Mouse (Mus musculus): ENCODE data around the gene Gstm4. TPM values are rescaled to one million over a fixed set of nuclear protein-coding genes. Genes with fewer than 3 reads are reported as not detected.
A peak's percentile ranks its signal among the peaks of the same experiment; 100 is the strongest.
"Not testable (repeated sequence)": the region's sequence is repeated elsewhere in the genome, so short reads cannot be mapped to it uniquely, and the experiment has no call there.

Gene Gstm4
- total and polyA plus RNA-seq, 2 experiments from 2014 or later, result 6.7 to 23.0 TPM

DNA sequence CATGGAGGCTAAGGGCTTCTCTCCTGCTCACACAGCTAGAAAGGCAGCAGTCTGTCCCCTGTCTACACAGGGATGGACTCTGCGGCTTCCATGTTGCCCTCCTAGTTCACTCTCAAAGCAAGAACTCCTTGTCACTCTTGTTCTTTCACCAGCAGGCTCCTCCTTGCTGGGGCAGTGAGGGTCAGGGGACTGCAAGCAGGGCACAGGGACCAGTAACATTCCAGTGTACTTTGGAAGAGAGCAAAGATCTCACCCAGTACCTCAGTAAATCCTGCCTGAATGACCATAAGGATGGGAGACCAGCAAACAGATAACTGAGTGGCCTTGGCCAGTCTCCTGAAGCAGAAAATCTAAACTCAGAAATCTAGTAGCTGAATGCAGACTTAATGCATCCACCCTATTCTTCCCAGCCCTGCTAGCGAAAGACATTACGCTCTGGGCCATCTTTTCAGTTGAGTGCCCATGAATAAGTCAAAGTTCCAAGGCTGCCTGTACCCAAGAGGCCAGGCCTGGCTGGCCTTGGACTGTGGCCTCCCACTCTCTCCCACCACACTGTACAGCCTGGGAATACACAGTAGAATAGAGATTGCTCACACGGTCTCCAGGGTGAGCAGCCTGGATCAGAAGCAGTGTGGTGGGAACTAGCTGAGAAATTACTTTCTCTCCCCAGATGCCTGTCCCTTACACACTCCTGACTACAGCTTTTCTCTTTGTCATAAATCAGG, 15.9 kb downstream of the Gstm4 start:
- WGBS, result 66% methylated on average over 4 of the region's 4 CpGs
- H3K4me1 ChIP-seq (ENCODE audit: insufficient read depth, low read length), result no peaks in the 10 kb centered on the region
- no peak overlapping the region for H3K4me2 ChIP-seq (ENCODE audit: low read depth, low read length)
- no peak for DNase-seq (ENCODE audit: low spot score)
- TF ChIP-seq CTCF (IDR thresholded peaks at IDR 0.05; ENCODE audit: low read depth), result no peak
- 0 out of 2 replicates have a peak, but pooled peaks have one; percentile 51 for ATAC-seq
- no peaks in the 10 kb centered on the region for H3K27me3 ChIP-seq (ENCODE audit: insufficient read depth, low read length)
- no peaks in the 10 kb centered on the region for H3K36me3 ChIP-seq (ENCODE audit: insufficient read depth, low read length)
- H3K4me3 ChIP-seq (ENCODE audit: low read length), result no peak overlapping the region
- no peaks in the 10 kb centered on the region for H3K9me3 ChIP-seq (ENCODE audit: low read length)
- H3K9ac ChIP-seq (replicated peaks; ENCODE audit: low read length), result no peak overlapping the region
- no peak overlapping the region for H3K27ac ChIP-seq

DNA sequence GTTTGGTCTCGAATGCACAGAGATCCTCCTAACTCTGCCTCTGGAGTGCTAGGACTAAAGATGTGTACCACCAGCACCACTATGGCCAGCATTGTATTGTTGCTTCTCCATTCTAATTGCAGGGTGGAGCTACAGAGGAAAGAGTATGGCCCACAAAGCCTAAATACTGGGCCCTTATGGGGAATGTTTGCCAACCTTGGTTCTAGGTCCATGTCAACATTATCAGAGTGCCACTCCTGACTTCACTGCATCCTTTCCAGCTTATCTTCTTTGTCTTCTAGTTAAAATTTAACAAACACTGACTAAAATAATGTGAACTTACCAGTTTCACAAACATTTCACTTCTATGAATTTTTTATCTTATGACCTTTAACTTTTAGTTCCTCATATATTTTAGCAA, 18.1 kb downstream of the Gstm4 start:
- Histone ChIP-seq H3K27me3 (ENCODE audit: insufficient read depth, low read length) (no peaks in the 10 kb centered on the region), H3K4me2 (ENCODE audit: low read depth, low read length) (no peak overlapping the region), H3K36me3 (ENCODE audit: insufficient read depth, low read length) (no peaks in the 10 kb centered on the region), H3K9ac (replicated peaks; ENCODE audit: low read length) (no peak overlapping the region), H3K4me3 (ENCODE audit: low read length) (no peak overlapping the region), H3K27ac (no peak overlapping the region), H3K4me1 (ENCODE audit: insufficient read depth, low read length) (no peaks in the 10 kb centered on the region), H3K9me3 (ENCODE audit: low read length) (no peaks in the 10 kb centered on the region)
- TF ChIP-seq CTCF (IDR thresholded peaks at IDR 0.05; ENCODE audit: low read depth), result no peak
- 91% methylated on average over 1 of the region's 1 CpGs for WGBS
- DNase-seq (ENCODE audit: low spot score) (no peak), ATAC-seq (no peak)

GRCm38 (mm10) chr3:108026049-108026448, 18.6 kb downstream of the Gstm4 start:
- Histone ChIP-seq H3K36me3 (ENCODE audit: insufficient read depth, low read length) (no peaks in the 10 kb centered on the region), H3K4me2 (ENCODE audit: low read depth, low read length) (no peak overlapping the region), H3K9ac (replicated peaks; ENCODE audit: low read length) (no peak overlapping the region), H3K27me3 (ENCODE audit: insufficient read depth, low read length) (no peaks in the 10 kb centered on the region), H3K4me3 (ENCODE audit: low read length) (no peak overlapping the region), H3K27ac (no peak overlapping the region), H3K9me3 (ENCODE audit: low read length) (no peaks in the 10 kb centered on the region), H3K4me1 (ENCODE audit: insufficient read depth, low read length) (no peaks in the 10 kb centered on the region)
- peak; percentile 48 for DNase-seq (ENCODE audit: low spot score)
- TF ChIP-seq CTCF (IDR thresholded peaks at IDR 0.05; ENCODE audit: low read depth), result no peak
- ATAC-seq, result 0 out of 2 replicates have a peak, but pooled peaks have one; percentile 38
- 84% methylated on average over 5 of the region's 5 CpGs for WGBS

DNA sequence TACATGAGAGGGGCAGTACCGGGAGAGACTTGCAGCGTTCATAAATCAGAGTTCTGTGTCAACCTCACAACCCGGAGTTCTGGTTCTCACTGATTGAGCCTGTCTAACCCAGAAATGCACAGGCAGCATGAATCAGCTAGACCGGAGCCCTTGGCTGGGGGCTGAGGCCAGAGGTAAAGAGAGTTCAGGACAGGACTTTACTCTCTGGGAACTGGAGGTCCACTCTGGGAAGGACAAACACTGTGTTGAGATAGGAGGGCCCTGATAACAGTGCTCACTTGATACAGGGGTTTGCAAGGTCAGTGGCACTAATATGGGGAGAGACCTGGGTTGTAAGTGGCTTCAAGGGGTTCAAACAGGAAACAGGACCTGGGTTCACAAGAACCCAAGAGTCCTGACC, 19.4 kb downstream of the Gstm4 start:
- no peaks in the 10 kb centered on the region for H3K27me3 ChIP-seq (ENCODE audit: insufficient read depth, low read length)
- no peaks in the 10 kb centered on the region for H3K9me3 ChIP-seq (ENCODE audit: low read length)
- no peaks in the 10 kb centered on the region for H3K4me1 ChIP-seq (ENCODE audit: insufficient read depth, low read length)
- no peak overlapping the region for H3K9ac ChIP-seq (replicated peaks; ENCODE audit: low read length)
- no peaks in the 10 kb centered on the region for H3K36me3 ChIP-seq (ENCODE audit: insufficient read depth, low read length)
- TF ChIP-seq CTCF (IDR thresholded peaks at IDR 0.05; ENCODE audit: low read depth), result no peak
- no peak for ATAC-seq
- no peak for DNase-seq (ENCODE audit: low spot score)
- no peak overlapping the region for H3K4me2 ChIP-seq (ENCODE audit: low read depth, low read length)
- H3K27ac ChIP-seq, result no peak overlapping the region
- 72% methylated on average over 4 of the region's 4 CpGs for WGBS
- no peak overlapping the region for H3K4me3 ChIP-seq (ENCODE audit: low read length)

DNA sequence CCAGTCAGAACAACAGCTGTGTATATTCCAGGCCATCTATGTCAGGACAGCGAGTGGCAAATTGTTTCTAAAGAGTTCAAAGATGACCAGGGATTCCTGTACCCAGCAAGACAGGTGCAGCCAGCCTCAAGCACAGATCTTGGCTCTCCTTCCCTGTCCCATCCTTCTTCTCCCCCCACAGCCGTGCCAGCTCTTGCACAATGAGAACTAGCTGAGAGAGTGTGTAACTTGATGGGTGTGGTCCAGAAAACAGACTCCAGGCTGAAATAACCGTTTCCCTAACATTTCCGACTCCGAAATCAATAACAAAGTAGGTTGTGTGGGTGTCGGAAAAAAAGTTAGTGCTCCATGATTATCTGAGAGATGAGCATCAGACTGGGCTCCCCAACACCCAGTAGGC, 22.0 kb downstream of the Gstm4 start:
- DNase-seq (ENCODE audit: low spot score) (no peak), ATAC-seq (no peak)
- Histone ChIP-seq H3K4me3 (ENCODE audit: low read length) (no peak overlapping the region), H3K9me3 (ENCODE audit: low read length) (no peaks in the 10 kb centered on the region), H3K27me3 (ENCODE audit: insufficient read depth, low read length) (no peaks in the 10 kb centered on the region), H3K9ac (replicated peaks; ENCODE audit: low read length) (no peak overlapping the region), H3K36me3 (ENCODE audit: insufficient read depth, low read length) (no peaks in the 10 kb centered on the region), H3K27ac (no peak overlapping the region), H3K4me1 (ENCODE audit: insufficient read depth, low read length) (peaks cover 5% of the 10 kb centered on the region), H3K4me2 (ENCODE audit: low read depth, low read length) (no peak overlapping the region)
- no peak for TF ChIP-seq CTCF (IDR thresholded peaks at IDR 0.05; ENCODE audit: low read depth)
- WGBS, result 77% methylated on average over 6 of the region's 6 CpGs

GRCm38 (mm10) chr3:108020351-108021022, 24.2 kb downstream of the Gstm4 start:
- not testable (repeated sequence) for ATAC-seq; DNase-seq (ENCODE audit: low spot score); H3K9ac ChIP-seq (replicated peaks; ENCODE audit: low read length); H3K27ac ChIP-seq; H3K36me3 ChIP-seq (ENCODE audit: insufficient read depth, low read length); H3K4me1 ChIP-seq (ENCODE audit: insufficient read depth, low read length); H3K4me2 ChIP-seq (ENCODE audit: low read depth, low read length); H3K4me3 ChIP-seq (ENCODE audit: low read length); H3K9me3 ChIP-seq (ENCODE audit: low read length); H3K27me3 ChIP-seq (ENCODE audit: insufficient read depth, low read length)
- 91% methylated on average over 11 of the region's 11 CpGs for whole genome bisulfite sequencing

DNA sequence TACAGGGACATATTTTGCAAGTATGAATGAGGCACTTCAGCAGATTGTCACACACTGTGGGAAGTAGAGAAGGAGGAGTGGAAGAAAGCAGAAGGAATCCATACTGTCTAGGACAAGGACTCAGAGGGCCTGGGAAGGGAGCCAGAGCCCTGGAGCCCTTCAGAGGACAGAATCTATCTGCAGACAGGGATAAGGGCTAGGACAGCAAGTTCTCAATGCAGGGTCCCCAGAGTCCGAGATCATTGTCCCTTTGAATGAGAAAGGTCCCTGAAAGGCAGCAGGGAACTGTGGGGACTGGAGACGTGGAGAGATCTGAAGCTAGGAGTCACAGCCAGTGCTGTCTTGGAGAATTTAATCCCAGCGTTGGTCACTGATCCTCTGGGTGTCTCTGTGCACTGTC, 25.5 kb downstream of the Gstm4 start:
- not testable (repeated sequence) for H3K4me2 ChIP-seq (ENCODE audit: low read depth, low read length); H3K9me3 ChIP-seq (ENCODE audit: low read length); DNase-seq (ENCODE audit: low spot score); H3K9ac ChIP-seq (replicated peaks; ENCODE audit: low read length); H3K27me3 ChIP-seq (ENCODE audit: insufficient read depth, low read length); H3K4me1 ChIP-seq (ENCODE audit: insufficient read depth, low read length); H3K4me3 ChIP-seq (ENCODE audit: low read length); ATAC-seq; H3K36me3 ChIP-seq (ENCODE audit: insufficient read depth, low read length); H3K27ac ChIP-seq
- WGBS, result 64% methylated on average over 3 of the region's 3 CpGs
